8 mouse cellular contexts compared by ENCODE assay signal in genomic region chr6:72519892-72520663, GRCm38 (mm10). TPM values are rescaled to one million over a fixed set of nuclear protein-coding genes. Genes with fewer than 3 reads are reported as not detected.
A peak's percentile ranks its signal among the peaks of the same experiment; 100 is the strongest.
DNase-seq lines count a peak whose midpoint lies in the region; ATAC-seq and TF ChIP-seq lines count a peak whose summit lies in the region.

No protein-coding gene starts in this region.

- no peak overlapping the region for H3K9ac ChIP-seq in neural tube, embryonic 15.5 days (replicated peaks)

- H3K4me3 ChIP-seq in layer of hippocampus, adult 2 months = no peak overlapping the region
- no peak overlapping the region for H3K4me3 ChIP-seq in embryonic fibroblast, embryonic 13.5 days (ENCODE audit: insufficient read depth, low read length)
- 0 out of 2 replicates have a peak overlapping the region, but pooled peaks have one; percentile 8 for H3K4me3 ChIP-seq in neural tube, embryonic 15.5 days (replicated peaks)

- peak overlapping the region; percentile 50 for H3K4me2 ChIP-seq in neural tube, embryonic 15.5 days

- TF ChIP-seq CTCF in layer of hippocampus, adult 2 months (conservative IDR thresholded peaks at IDR 0.05) = no peak
- TF ChIP-seq CTCF in embryonic fibroblast, embryonic 13.5 days (IDR thresholded peaks at IDR 0.05; ENCODE audit: borderline replicate concordance, insufficient read depth, low read length) = no peak

- peak overlapping the region; percentile 86 for H3K27ac ChIP-seq in layer of hippocampus, adult 2 months
- peak overlapping the region; percentile 43 for H3K27ac ChIP-seq in embryonic fibroblast, embryonic 13.5 days (ENCODE audit: insufficient read depth, low read length)
- H3K27ac ChIP-seq in neural tube, embryonic 15.5 days (replicated peaks) = peak overlapping the region; percentile 96

- no peaks in the 10 kb centered on the region for H3K9me3 ChIP-seq in neural tube, embryonic 15.5 days (replicated peaks)

- H3K4me1 ChIP-seq in embryonic fibroblast, embryonic 13.5 days (ENCODE audit: control insufficient read depth, insufficient read depth, low read length) = peaks cover 4% of the 10 kb centered on the region; the same call in 1 of the 2 replicates
- H3K4me1 ChIP-seq in neural tube, embryonic 15.5 days = peaks cover 25% of the 10 kb centered on the region

- H3K36me3 ChIP-seq in neural tube, embryonic 15.5 days = no peaks in the 10 kb centered on the region

- intact Hi-C loops in heart, postnatal 14 days (cut with DNase I) = no loop called here
- intact Hi-C loops in left cerebral cortex, postnatal 4 days (cut with DNase I) = loop anchor here (5.0 kb wide), 1 partner anchor 83 kb away; the partner anchor contains the start of gene Mat2a

- no peaks in the 10 kb centered on the region for H3K27me3 ChIP-seq in neural tube, embryonic 15.5 days (replicated peaks)

- DNase-seq in layer of hippocampus, adult 2 months (ENCODE audit: low spot score in 2 of 2) = peak in 1 of 2 experiments; percentile 68
- no peak for DNase-seq in layer of hippocampus, adult 9-10 months (ENCODE audit: low spot score)
- peak; percentile 55 to 56 for DNase-seq in heart, postnatal 14 days
- DNase-seq in left cerebral cortex, postnatal 4 days = peak; percentile 75
- DNase-seq in thymus, postnatal 36 days = no peak
- DNase-seq in urinary bladder, adult 18-20 months (ENCODE audit: low spot score in 2 of 2) = no peak

- no peak for TF ChIP-seq POLR2A in embryonic fibroblast, embryonic 13.5 days (IDR thresholded peaks at IDR 0.05; ENCODE audit: low read depth, low read length)

- WGBS in neural tube, embryonic 15.5 days = 8% methylated on average over 10 of the region's 10 CpGs

- peak; percentile 89 for ATAC-seq in neural tube, embryonic 15.5 days (ENCODE audit: low FRiP score)

RNA-seq across cellular contexts. Expression of gene Sh2d6, which starts 1.4 kb away (rescaled TPM):
- under 1 TPM; 0.49 to 0.56 TPM for total RNA-seq in layer of hippocampus, adult 2 months (2021)
- 1.8 and 1.9 TPM in 2 replicates for polyA plus RNA-seq in embryonic fibroblast, embryonic 13.5 days (2011; ENCODE audit: insufficient read length, low read depth, missing spikeins)
- total RNA-seq in heart, postnatal 14 days (2021) = under 1 TPM in 1 of 2 experiments, not detected in 1; 0.29 TPM
- total RNA-seq in left cerebral cortex, postnatal 4 days (2021) = under 1 TPM; 0.36 to 0.68 TPM
- polyA plus RNA-seq in neural tube, embryonic 15.5 days (2015; fragmentation: Nextera tagmentation; extraction: Ambion mirVana) = 0.24 and 0.70 TPM in 2 replicates

RNA-seq across cellular contexts. Expression of gene Capg, which starts 24.1 kb away (rescaled TPM):
- 1 to 10 TPM; 2.5 to 2.8 TPM for total RNA-seq in layer of hippocampus, adult 2 months (2021)
- polyA plus RNA-seq in embryonic fibroblast, embryonic 13.5 days (2011; ENCODE audit: insufficient read length, low read depth, missing spikeins) = 95.7 and 182 TPM in 2 replicates
- total RNA-seq in heart, postnatal 14 days (2021) = 10 to 100 TPM in 1 of 2 experiments, 1 to 10 TPM in 1; 9.9 to 10.0 TPM
- total RNA-seq in left cerebral cortex, postnatal 4 days (2021) = 1 to 10 TPM; 2.1 to 3.4 TPM
- 8.4 and 23.4 TPM in 2 replicates for polyA plus RNA-seq in neural tube, embryonic 15.5 days (2015; fragmentation: Nextera tagmentation; extraction: Ambion mirVana)

Comparison
In these comparisons a context has a peak if more than half of its experiments do, and no peak if none do; other contexts are left out.
1. DNase-seq: peak in heart, postnatal 14 days (2 of 2) and left cerebral cortex, postnatal 4 days (single experiment); none in layer of hippocampus, adult 9-10 months (single experiment), thymus, postnatal 36 days (0 of 2) and urinary bladder, adult 18-20 months (0 of 2).
2. H3K27ac ChIP-seq: peak in every context shown above with its lines; median percentile 96 in neural tube, embryonic 15.5 days; 86 in layer of hippocampus, adult 2 months; 43 in embryonic fibroblast, embryonic 13.5 days.